Mouse (Mus musculus) skeletal muscle tissue, adult 2 months (tissue): ENCODE results near the gene Gm11060.

Source experiments
- DNase-seq: peaks from one replicate; pipeline ENCODE4 v3.0.0-alpha.2; 2012; ENCODE audit warnings: low read depth, low spot score

The Gm11060 gene

GRCm38 (mm10) chr2:105091718-105092117, at the start of gene Gm11060:
Gene Gm11060 (plus strand): TSS chr2:105092018.
- no peak for DNase-seq

GRCm38 (mm10) chr2:105043152-105043551, 48.7 kb upstream of the Gm11060 start:
- DNase-seq, result no peak

- no peak for DNase-seq
Measured at GRCm38 (mm10) chr2:105048301-105048700, 43.5 kb upstream of the Gm11060 start.

- no peak for DNase-seq
Measured at GRCm38 (mm10) chr2:105055529-105055928, 36.3 kb upstream of the Gm11060 start.

GRCm38 (mm10) chr2:105058577-105059116, 33.2 kb upstream of the Gm11060 start:
- DNase-seq, result no peak

- no peak for DNase-seq
Measured at GRCm38 (mm10) chr2:105062741-105063372, 29.0 kb upstream of the Gm11060 start.

- DNase-seq, result no peak
Measured at GRCm38 (mm10) chr2:105072496-105072895, 19.3 kb upstream of the Gm11060 start.

- DNase-seq, result no peak
Measured at GRCm38 (mm10) chr2:105074196-105074595, 17.6 kb upstream of the Gm11060 start.

- no peak for DNase-seq
Measured at GRCm38 (mm10) chr2:105075809-105076208, 16.0 kb upstream of the Gm11060 start.

GRCm38 (mm10) chr2:105077151-105077550, 14.7 kb upstream of the Gm11060 start:
- no peak for DNase-seq

GRCm38 (mm10) chr2:105082256-105082790, 9.5 kb upstream of the Gm11060 start:
- DNase-seq, result no peak

GRCm38 (mm10) chr2:105084035-105084434, 7.8 kb upstream of the Gm11060 start:
- no peak for DNase-seq

- no peak for DNase-seq
Measured at GRCm38 (mm10) chr2:105086081-105086480, 5.7 kb upstream of the Gm11060 start.

- no peak for DNase-seq
Measured at GRCm38 (mm10) chr2:105088005-105088404, 3.8 kb upstream of the Gm11060 start.

GRCm38 (mm10) chr2:105089083-105089482, 2.7 kb upstream of the Gm11060 start:
- DNase-seq, result peak; percentile 11

GRCm38 (mm10) chr2:105089581-105090508, 2.0 kb upstream of the Gm11060 start:
- peak; percentile 4 for DNase-seq

GRCm38 (mm10) chr2:105090991-105091390, 827 bp upstream of the Gm11060 start:
- DNase-seq, result peak; percentile 43

GRCm38 (mm10) chr2:105097294-105097953, 5.6 kb downstream of the Gm11060 start:
- DNase-seq, result no peak

GRCm38 (mm10) chr2:105099410-105099809, 7.6 kb downstream of the Gm11060 start:
- no peak for DNase-seq

- DNase-seq, result no peak
Measured at GRCm38 (mm10) chr2:105100541-105100940, 8.7 kb downstream of the Gm11060 start.

GRCm38 (mm10) chr2:105108703-105109158, 16.9 kb downstream of the Gm11060 start:
- peak; percentile 21 for DNase-seq

- DNase-seq, result no peak
Measured at GRCm38 (mm10) chr2:105114074-105114473, 22.3 kb downstream of the Gm11060 start.
